Comparison of ENCODE assay signal across 7 mouse cellular contexts in the genomic region with DNA sequence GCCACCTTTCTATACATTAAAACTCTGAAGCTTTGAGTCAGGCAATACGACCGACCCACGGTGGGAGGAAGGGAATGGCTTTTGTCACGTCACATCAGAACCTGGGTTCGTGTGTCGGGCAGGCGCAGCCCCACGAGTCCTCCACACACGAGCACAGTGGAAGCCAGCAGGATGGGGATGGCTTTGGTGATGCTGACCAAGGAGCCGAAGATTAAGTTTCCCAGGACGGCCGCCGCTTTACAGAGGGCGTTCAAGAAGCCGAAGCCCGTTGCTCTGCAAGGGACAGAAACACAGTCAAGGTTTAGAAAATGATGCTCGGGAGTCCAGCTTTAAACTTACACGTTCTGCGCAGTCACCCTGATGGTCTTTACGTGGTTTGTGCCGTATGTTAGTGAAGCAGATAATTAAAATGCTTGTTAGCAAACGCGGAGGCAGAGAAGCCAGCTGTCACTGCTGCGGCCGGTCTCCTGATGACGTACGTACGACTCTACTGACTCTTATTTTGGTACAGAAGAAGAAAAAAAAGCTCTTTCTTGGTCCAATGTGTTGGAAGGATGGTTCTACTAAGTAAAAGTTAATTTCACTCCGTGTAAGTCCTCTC.
A peak's percentile ranks its signal among the peaks of the same experiment; 100 is the strongest.
DNase-seq lines count a peak whose midpoint lies in the region; ATAC-seq and TF ChIP-seq lines count a peak whose summit lies in the region.

No protein-coding gene starts in this region.

- H3K27me3 ChIP-seq in E14TG2a.4 (ENCODE audit: insufficient read depth, low read length), result no peaks in the 10 kb centered on the region
- no peaks in the 10 kb centered on the region for H3K27me3 ChIP-seq in forebrain, embryonic 13.5 days
- no peaks in the 10 kb centered on the region for H3K27me3 ChIP-seq in hindbrain, embryonic 11.5 days (ENCODE audit: control insufficient read depth, insufficient read depth, low read length)

- peak overlapping the region; percentile 65 for H3K9ac ChIP-seq in forebrain, embryonic 13.5 days
- peak overlapping the region; percentile 31; the same call in 1 of the 2 replicates for H3K9ac ChIP-seq in hindbrain, embryonic 11.5 days (ENCODE audit: low read depth, low read length)

- no peaks in the 10 kb centered on the region for H3K36me3 ChIP-seq in E14TG2a.4 (ENCODE audit: insufficient read depth, low read length)
- no peaks in the 10 kb centered on the region for H3K36me3 ChIP-seq in forebrain, embryonic 13.5 days (ENCODE audit: poor library complexity, severe bottlenecking)
- H3K36me3 ChIP-seq in hindbrain, embryonic 11.5 days (ENCODE audit: control insufficient read depth, insufficient read depth, low read length), result no peaks in the 10 kb centered on the region

- H3K27ac ChIP-seq in bone marrow, adult 2 months (ENCODE audit: control insufficient read depth, insufficient read depth, low read depth, low read length, poor library complexity), result peak overlapping the region; percentile 48
- H3K27ac ChIP-seq in forebrain, embryonic 13.5 days, result no peak overlapping the region
- H3K27ac ChIP-seq in hindbrain, embryonic 11.5 days (ENCODE audit: low read depth, low read length), result peak overlapping the region; percentile 34; the same call in 1 of the 2 replicates
- peak overlapping the region; percentile 77 for H3K27ac ChIP-seq in left cerebral cortex, adult 2 months

- ATAC-seq in forebrain, embryonic 13.5 days, result peak; percentile 60
- peak; percentile 30; the same call in 1 of the 2 replicates for ATAC-seq in hindbrain, embryonic 11.5 days (ENCODE audit: low FRiP score)
- 0 out of 2 replicates have a peak, but pooled peaks have one; percentile 14 for ATAC-seq in megakaryocyte progenitor cell, adult 5-6 weeks (replicated peaks; ENCODE audit: poor library complexity)

- no peaks in the 10 kb centered on the region for H3K9me3 ChIP-seq in E14TG2a.4 (ENCODE audit: low read length)
- no peaks in the 10 kb centered on the region for H3K9me3 ChIP-seq in forebrain, embryonic 13.5 days (replicated peaks)
- no peaks in the 10 kb centered on the region for H3K9me3 ChIP-seq in hindbrain, embryonic 11.5 days (ENCODE audit: control insufficient read depth, low read length)

- peak overlapping the region; percentile 88 for H3K4me2 ChIP-seq in forebrain, embryonic 13.5 days
- peak overlapping the region; percentile 70 for H3K4me2 ChIP-seq in hindbrain, embryonic 11.5 days (replicated peaks; ENCODE audit: low read depth, low read length)

- TF ChIP-seq CTCF in E14TG2a.4 (conservative IDR thresholded peaks at IDR 0.05; ENCODE audit: low read length), result no peak
- TF ChIP-seq CTCF in bone marrow, adult 2 months (IDR thresholded peaks at IDR 0.05; ENCODE audit: control insufficient read depth, insufficient read depth, low read length), result no peak
- no peak for TF ChIP-seq CTCF in left cerebral cortex, adult 2 months (IDR thresholded peaks at IDR 0.05)

- no peak for TF ChIP-seq POLR2A in bone marrow, adult 2 months (IDR thresholded peaks at IDR 0.05; ENCODE audit: borderline replicate concordance, control insufficient read depth, low read depth, low read length)

- intact Hi-C loops in left cerebral cortex, adult 2 months (cut with DNase I), result loop anchor here (1.0 to 10.0 kb wide), 4 partner anchors 48 to 396 kb away; partner anchors contain the start of gene Iqgap2

- peaks cover 12% of the 10 kb centered on the region for H3K4me1 ChIP-seq in E14TG2a.4 (replicated peaks; ENCODE audit: low read depth, low read length)
- H3K4me1 ChIP-seq in bone marrow, adult 2 months (ENCODE audit: control insufficient read depth, insufficient read depth, low read length), result peaks cover 4% of the 10 kb centered on the region
- peaks cover 36% of the 10 kb centered on the region for H3K4me1 ChIP-seq in forebrain, embryonic 13.5 days
- H3K4me1 ChIP-seq in hindbrain, embryonic 11.5 days (replicated peaks; ENCODE audit: control insufficient read depth, insufficient read depth, low read length), result peaks cover 2% of the 10 kb centered on the region; the same call in 1 of the 2 replicates

- DNase-seq in hindbrain, embryonic 11.5 days (ENCODE audit: low spot score), result peak; percentile 63
- DNase-seq in left cerebral cortex, adult 2 months (ENCODE audit: extremely low spot score in 1 of 2, low spot score in 2 of 2), result peak in 1 of 2 experiments; percentile 59
- peak; percentile 64 to 82 for DNase-seq in right cerebral cortex, postnatal 36 days (ENCODE audit: low spot score in 2 of 2)

- 26% methylated on average over 29 of the region's 29 CpGs for WGBS in bone marrow, adult 2 months
- 5% methylated on average over 29 of the region's 29 CpGs for WGBS in forebrain, embryonic 13.5 days
- WGBS in hindbrain, embryonic 11.5 days, result 13% methylated on average over 29 of the region's 29 CpGs

- H3K4me3 ChIP-seq in E14TG2a.4 (replicated peaks; ENCODE audit: low read length), result 0 out of 2 replicates have a peak overlapping the region, but pooled peaks have one; percentile 13
- peak overlapping the region; percentile 76 for H3K4me3 ChIP-seq in bone marrow, adult 2 months (replicated peaks; ENCODE audit: control insufficient read depth, low read depth, low read length)
- peak overlapping the region; percentile 43 for H3K4me3 ChIP-seq in forebrain, embryonic 13.5 days
- peak overlapping the region; percentile 29 for H3K4me3 ChIP-seq in hindbrain, embryonic 11.5 days (ENCODE audit: low read depth, low read length)
- H3K4me3 ChIP-seq in left cerebral cortex, adult 2 months, result peak overlapping the region; percentile 44

Comparison
In these comparisons a context has a peak if more than half of its experiments do, and no peak if none do; other contexts are left out.
1. H3K4me3 ChIP-seq: peak in every context shown above with its lines; median percentile 76 in bone marrow, adult 2 months; 44 in left cerebral cortex, adult 2 months; 43 in forebrain, embryonic 13.5 days; 29 in hindbrain, embryonic 11.5 days; 13 in E14TG2a.4.